Mouse (Mus musculus) E14TG2a.4 (cell line): Measurements from ENCODE around the gene 1700029I15Rik.

Source experiments
- H3K27me3 ChIP-seq: 2 replicates; pipeline ENCODE4 v1.6.1; 2014; ENCODE audit warnings: low read length, control low read depth; ENCODE audit not compliant: insufficient read depth
- H3K36me3 ChIP-seq: 2 replicates; pipeline ENCODE4 v1.6.1; 2014; ENCODE audit warnings: low read length, control low read depth; ENCODE audit not compliant: insufficient read depth
- H3K4me1 ChIP-seq: replicated peaks from 2 replicates; pipeline ENCODE4 v1.6.1; 2014; ENCODE audit warnings: low read depth, low read length, control low read depth
- H3K4me3 ChIP-seq: replicated peaks from 2 replicates; pipeline ENCODE4 v1.5.1; 2014; ENCODE audit warnings: mild to moderate bottlenecking, low read length
- H3K9me3 ChIP-seq: 2 replicates; pipeline ENCODE4 v1.6.1; 2014; ENCODE audit warnings: low read length, control low read depth
- CTCF ChIP-seq: conservative IDR thresholded peaks from 2 replicates; pipeline ENCODE4 v1.5.1; 2014; ENCODE audit warnings: low read length
- NANOG ChIP-seq: IDR thresholded peaks from 2 replicates; pipeline ENCODE4 v1.6.1; 2014; ENCODE audit warnings: borderline replicate concordance, low read length, mixed read lengths
- POU5F1 ChIP-seq: IDR thresholded peaks from 2 replicates; pipeline ENCODE4 v1.6.1; 2014; ENCODE audit warnings: low read length, borderline replicate concordance

1700029I15Rik gene

DNA sequence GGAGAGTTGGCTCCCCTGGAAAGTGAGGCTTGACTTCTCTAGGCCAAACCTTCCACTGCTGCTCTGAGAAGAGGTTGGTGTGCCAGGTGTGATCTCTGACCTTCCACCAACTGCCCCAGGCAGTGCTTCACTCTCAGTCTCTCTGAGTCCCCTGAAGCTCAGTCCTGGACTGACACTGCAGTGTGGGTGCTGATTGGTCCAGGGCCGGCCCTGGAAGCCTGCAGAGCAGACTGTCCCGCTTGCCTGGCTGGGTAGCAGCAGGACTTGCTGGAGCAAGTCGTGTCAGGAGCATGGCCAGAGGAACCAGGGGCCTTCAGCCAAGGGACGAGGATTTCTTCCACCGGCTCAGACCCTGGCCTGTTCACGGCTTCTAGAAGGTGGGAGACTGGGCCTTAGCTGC lies 22.4 kb downstream of the 1700029I15Rik start:
- no peaks in the 10 kb centered on the region for H3K9me3 ChIP-seq
- H3K4me3 ChIP-seq = no peak overlapping the region
- peaks cover 68% of the 10 kb centered on the region for H3K36me3 ChIP-seq
- H3K27me3 ChIP-seq = peaks cover 7% of the 10 kb centered on the region
- H3K4me1 ChIP-seq = peaks cover 23% of the 10 kb centered on the region
- TF ChIP-seq NANOG = no peak
- no peak for TF ChIP-seq POU5F1
- TF ChIP-seq CTCF = no peak

DNA sequence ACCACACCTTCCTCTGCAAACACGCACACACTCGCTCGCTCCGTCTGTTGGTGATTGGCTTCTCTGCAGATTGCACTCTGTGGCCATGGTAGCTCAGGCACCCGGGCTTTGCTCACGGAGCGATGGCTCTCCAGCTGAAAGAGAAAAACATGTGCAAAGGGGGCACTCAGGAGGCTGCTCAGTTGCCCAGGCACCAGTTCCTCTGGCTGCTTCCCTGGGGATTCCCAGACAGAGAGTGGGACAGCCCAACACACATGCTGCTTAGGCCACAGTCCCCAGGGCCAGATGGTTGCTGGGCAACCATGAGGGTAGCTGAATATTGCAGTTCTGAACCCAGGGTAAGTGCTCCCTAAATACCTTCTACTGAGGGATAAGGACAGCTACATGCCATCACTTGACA lies 23.3 kb downstream of the 1700029I15Rik start:
- no peaks in the 10 kb centered on the region for H3K9me3 ChIP-seq
- TF ChIP-seq POU5F1 (no peak), NANOG (no peak)
- peaks cover 2% of the 10 kb centered on the region for H3K27me3 ChIP-seq
- H3K4me3 ChIP-seq = no peak overlapping the region
- peaks cover 77% of the 10 kb centered on the region for H3K36me3 ChIP-seq
- H3K4me1 ChIP-seq = peaks cover 18% of the 10 kb centered on the region

DNA sequence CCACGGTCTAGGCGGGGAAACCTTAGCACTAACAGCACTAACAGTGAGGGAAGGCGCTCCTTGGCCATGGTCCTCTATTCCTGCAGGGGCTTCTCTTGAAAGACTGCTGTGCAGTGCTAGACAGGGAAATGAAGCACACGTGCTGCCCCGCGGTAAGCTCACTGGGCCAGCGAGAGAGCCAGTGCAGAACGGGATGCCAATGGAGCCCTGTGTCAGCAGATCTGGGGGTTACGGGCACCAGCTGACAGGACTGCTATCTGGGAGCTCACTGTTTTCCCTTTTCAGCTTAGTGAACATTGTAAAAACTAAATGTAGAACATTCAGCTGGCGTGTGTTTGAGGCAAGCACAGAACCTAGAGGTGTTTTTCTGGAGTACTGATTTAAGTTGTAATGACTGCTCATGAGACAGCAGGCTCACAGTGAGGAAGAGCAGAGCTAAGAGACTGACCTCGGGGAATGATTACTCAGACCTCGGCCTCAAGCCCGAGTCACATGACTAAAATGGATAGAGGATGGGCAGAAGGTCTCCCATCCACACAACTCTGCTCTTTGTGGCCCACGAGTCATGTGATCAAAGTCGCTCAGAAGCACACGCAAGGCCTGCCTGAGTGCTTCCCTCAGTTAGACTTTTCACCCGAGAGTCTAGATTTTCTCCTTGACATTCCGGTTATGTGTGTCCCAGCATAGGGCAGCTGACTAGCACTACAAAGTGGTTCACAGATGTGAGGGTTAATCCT lies 26.1 kb downstream of the 1700029I15Rik start:
- Histone ChIP-seq H3K27me3 (no peaks in the 10 kb centered on the region), H3K4me3 (no peak overlapping the region), H3K4me1 (peaks cover 7% of the 10 kb centered on the region; the same call in 1 of the 2 replicates), H3K36me3 (peaks cover 99% of the 10 kb centered on the region), H3K9me3 (no peaks in the 10 kb centered on the region)
- no peak for TF ChIP-seq CTCF
- no peak for TF ChIP-seq NANOG
- TF ChIP-seq POU5F1 = no peak

DNA sequence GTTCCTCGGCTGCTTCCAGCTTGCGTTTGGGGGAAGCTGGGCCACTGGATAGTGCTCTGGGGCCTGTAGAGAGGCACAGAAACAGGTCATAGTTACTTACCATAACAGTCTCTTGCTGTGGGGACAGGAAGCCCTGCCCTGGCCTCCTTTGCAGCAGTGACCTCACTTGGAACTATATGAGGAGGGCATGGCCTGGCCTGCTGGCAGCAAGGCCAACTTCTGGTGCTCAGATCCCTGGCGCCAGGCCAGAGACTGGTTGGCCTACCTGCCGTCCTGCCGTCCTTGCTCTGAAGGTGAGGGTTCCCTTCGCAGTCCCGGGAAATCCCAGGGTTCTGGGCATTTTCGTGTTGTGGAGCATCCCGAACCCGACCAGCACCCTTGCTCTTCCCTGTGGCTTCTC lies 29.4 kb downstream of the 1700029I15Rik start:
- Histone ChIP-seq H3K9me3 (no peaks in the 10 kb centered on the region), H3K4me1 (0 out of 2 replicates have a peak, but pooled peaks cover 7% of the 10 kb centered on the region)
- TF ChIP-seq POU5F1 = no peak
- no peak for TF ChIP-seq NANOG
- TF ChIP-seq CTCF = no peak

DNA sequence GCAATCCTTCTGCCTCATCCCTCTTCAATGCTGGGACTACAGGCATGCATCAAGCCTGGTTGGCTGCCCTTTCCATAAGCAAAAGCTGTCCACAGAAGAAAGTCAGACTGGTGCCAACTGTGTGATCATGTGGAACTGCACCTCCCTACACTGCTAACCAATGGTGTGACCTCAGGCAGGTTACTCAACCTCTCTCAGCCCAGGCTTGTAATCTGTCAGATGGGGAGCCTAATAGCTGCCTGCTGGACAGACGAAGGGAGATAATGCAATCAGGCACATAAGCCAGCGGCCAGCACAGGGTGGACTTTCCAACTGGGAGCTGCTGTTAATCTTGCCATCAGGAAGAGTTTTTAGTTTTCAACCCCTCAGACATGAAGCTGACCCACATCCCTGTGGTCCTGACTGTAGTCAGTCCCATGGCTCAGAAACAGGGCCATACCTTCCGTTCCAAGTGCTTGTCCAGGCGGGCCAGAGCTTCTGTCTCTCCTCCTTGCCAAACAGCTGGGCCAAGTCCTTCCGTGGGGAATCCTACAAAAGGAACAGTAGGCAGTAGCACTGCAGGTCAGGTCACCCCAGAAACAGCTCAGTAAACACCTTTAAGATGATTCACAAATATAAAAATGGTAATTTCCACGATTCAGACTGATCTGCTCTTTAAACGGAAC lies 39.5 kb downstream of the 1700029I15Rik start:
- Histone ChIP-seq H3K9me3 (no peaks in the 10 kb centered on the region), H3K4me3 (no peak overlapping the region)
- TF ChIP-seq NANOG (no peak), CTCF (no peak), POU5F1 (no peak)

More for the DNA sequence above, 29.4 kb downstream of the 1700029I15Rik start:
- Histone ChIP-seq H3K27me3 (no peaks in the 10 kb centered on the region), H3K36me3 (peaks cover 99% of the 10 kb centered on the region), H3K4me3 (no peak overlapping the region)

DNA sequence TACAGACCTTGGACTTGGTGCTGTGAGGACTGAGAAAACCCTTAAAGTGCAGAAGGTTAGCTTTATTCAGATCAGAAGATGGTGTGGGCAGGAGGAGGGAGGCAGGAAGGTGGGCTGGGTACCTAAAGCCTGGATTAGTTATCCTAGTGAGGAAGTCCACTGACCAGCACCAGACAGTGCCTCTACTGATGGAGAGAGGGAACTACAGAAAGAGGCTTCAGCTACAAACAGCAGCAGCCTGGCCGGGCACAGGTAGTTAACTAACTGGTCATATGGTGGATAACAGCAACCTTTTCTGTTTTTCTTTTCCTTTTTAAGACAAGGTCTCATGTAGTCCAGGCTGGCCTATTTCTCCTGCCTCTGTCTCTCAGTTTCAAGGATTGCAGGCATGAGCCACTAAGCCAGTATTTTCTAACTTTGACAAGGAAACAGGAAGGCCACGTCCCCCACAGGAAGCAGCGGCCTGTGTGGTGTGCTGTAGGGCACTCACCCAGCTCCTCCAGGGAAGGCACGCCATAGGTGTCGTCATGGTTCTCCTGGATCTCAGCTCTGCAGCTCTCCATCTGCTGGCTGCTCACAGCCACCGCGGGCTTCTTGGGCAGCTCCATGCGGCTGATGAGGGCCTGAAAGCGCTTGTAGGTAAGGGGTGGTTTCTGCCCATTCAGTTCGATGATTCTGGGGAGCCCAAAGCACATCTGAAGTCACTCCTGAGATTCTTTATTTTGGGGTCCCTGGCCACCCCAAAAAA lies 40.2 kb downstream of the 1700029I15Rik start:
- Histone ChIP-seq H3K27me3 (no peaks in the 10 kb centered on the region), H3K4me3 (peak overlapping the region; percentile 32), H3K36me3 (peaks cover 87% of the 10 kb centered on the region), H3K9me3 (no peaks in the 10 kb centered on the region), H3K4me1 (peaks cover 55% of the 10 kb centered on the region)
- no peak for TF ChIP-seq NANOG
- TF ChIP-seq POU5F1 = no peak
- TF ChIP-seq CTCF = peak; percentile 44

More for the DNA sequence above, 39.5 kb downstream of the 1700029I15Rik start:
- Histone ChIP-seq H3K4me1 (peaks cover 48% of the 10 kb centered on the region), H3K27me3 (no peaks in the 10 kb centered on the region), H3K36me3 (peaks cover 94% of the 10 kb centered on the region)

DNA sequence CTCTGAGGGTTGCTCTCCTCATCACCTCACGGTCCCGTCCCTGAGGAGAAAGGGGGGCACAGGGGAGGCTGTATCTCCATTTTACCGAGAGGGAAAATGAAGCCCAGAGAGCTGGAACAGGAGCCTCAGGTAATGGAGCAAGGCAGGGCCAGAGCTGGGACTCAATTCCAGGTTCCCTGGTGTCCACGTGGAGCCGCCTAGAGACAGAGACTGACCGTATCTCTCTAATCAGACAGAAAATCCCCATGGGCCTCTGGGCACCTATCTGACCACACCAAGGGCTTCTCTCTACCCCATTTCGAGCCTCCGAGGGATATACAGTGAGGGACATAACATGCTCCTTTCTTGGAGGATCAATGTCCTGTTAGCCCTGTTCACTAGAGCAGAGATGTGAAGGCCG lies 40.8 kb downstream of the 1700029I15Rik start:
- H3K4me1 ChIP-seq = peaks cover 61% of the 10 kb centered on the region
- H3K27me3 ChIP-seq = no peaks in the 10 kb centered on the region
- H3K4me3 ChIP-seq = peak overlapping the region; percentile 32; the same call in 1 of the 2 replicates

DNA sequence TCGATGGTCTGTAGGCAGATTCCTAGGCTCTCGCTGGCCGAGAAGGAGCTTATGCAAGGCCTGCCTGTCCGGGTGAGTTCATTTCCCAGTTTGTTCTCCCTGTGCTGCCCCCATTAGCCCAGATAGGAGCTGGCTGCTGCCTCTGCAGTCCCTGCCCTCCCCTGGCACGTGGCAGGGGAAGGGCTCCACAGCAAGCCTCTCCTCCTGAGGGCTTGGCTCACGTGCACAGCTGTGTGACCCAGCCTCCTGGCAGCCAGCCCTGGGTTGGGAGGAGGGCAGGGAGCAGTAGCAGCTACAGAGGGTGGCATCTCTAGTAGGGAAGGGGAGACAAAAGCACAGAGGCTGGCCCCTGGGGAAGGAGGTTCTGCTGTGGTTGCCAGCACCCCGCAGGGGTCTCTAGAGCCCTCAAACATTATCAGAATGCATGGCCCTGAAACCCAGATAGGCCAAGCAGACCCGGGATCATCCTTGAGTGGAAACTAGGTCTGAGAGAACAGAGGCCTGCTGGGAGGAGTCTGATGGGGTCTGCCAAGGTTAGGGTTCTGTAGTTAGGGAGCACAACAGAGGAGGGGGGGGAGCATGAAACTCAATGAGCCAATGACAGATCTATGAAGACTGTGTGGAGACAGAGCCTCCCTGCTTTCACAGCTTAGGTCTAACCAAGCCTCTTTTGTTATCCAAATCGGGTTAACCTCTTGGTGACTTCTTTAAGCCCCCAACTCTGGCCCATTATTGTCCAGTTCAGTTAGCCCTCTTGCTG lies 41.5 kb downstream of the 1700029I15Rik start:
- TF ChIP-seq CTCF (no peak), NANOG (no peak), POU5F1 (no peak)
- Histone ChIP-seq H3K9me3 (no peaks in the 10 kb centered on the region), H3K36me3 (peaks cover 74% of the 10 kb centered on the region), H3K4me1 (peaks cover 69% of the 10 kb centered on the region), H3K4me3 (peak overlapping the region; percentile 45), H3K27me3 (no peaks in the 10 kb centered on the region)

More for the DNA sequence above, 40.8 kb downstream of the 1700029I15Rik start:
- peaks cover 81% of the 10 kb centered on the region for H3K36me3 ChIP-seq
- TF ChIP-seq NANOG = no peak
- TF ChIP-seq POU5F1 = no peak
- TF ChIP-seq CTCF = no peak; the same call in 1 of the 2 replicates
- no peaks in the 10 kb centered on the region for H3K9me3 ChIP-seq
